Mouse (Mus musculus): ENCODE results near the gene Fbxo28. TPM values are rescaled to one million over a fixed set of nuclear protein-coding genes. Genes with fewer than 3 reads are reported as not detected.
"Not testable (repeated sequence)": the region's sequence is repeated elsewhere in the genome, so short reads cannot be mapped to it uniquely, and the experiment has no call there.

Fbxo28 gene
- total and polyA plus RNA-seq, 3 experiments = 16.3 to 72.5 (median 17.2) TPM

GRCm38 (mm10) chr1:182292291-182292690 is 49.1 kb downstream of the Fbxo28 start:
- H3K27ac ChIP-seq (ENCODE audit: control insufficient read depth, low read depth, low read length) = no peak overlapping the region
- TF ChIP-seq NELFE (IDR thresholded peaks at IDR 0.05; ENCODE audit: low read depth, low read length) (no peak), ELF1 (IDR thresholded peaks at IDR 0.05; ENCODE audit: low read depth, low read length) (no peak), MAFK (IDR thresholded peaks at IDR 0.05; ENCODE audit: borderline replicate concordance, low read depth, low read length) (no peak), USF1 (IDR thresholded peaks at IDR 0.05; ENCODE audit: low read depth, low read length) (no peak), EP300 (IDR thresholded peaks at IDR 0.05; ENCODE audit: low read depth in 1 of 2, low read length in 2 of 2) (no peak), RAD21 (IDR thresholded peaks at IDR 0.05; ENCODE audit: low read depth, low read length) (no peak), RCOR1 (IDR thresholded peaks at IDR 0.05; ENCODE audit: low read depth, low read length) (no peak)
- no peaks in the 10 kb centered on the region for H3K9me3 ChIP-seq (replicated peaks; ENCODE audit: insufficient read depth, low read length)
- H3K36me3 ChIP-seq (ENCODE audit: control insufficient read depth in 1 of 2, insufficient read depth in 2 of 2, low read length in 2 of 2) = no peaks in the 10 kb centered on the region
- no peaks in the 10 kb centered on the region for H3K27me3 ChIP-seq (ENCODE audit: control insufficient read depth in 1 of 2, insufficient read depth in 2 of 2, low read length in 2 of 2)
- DNase-seq (ENCODE audit: low read depth, low spot score) = no peak
- no peaks in the 10 kb centered on the region for H3K79me2 ChIP-seq (ENCODE audit: control insufficient read depth, insufficient read depth, low read length, poor library complexity)
- H3K9ac ChIP-seq (ENCODE audit: control insufficient read depth, low read depth, low read length, poor library complexity, severe bottlenecking) = no peak overlapping the region
- no peaks in the 10 kb centered on the region; a peak in 1 of 4 replicates for H3K4me1 ChIP-seq (ENCODE audit: control insufficient read depth in 1 of 2, insufficient read depth in 2 of 2, low read length in 2 of 2)
- H3K4me3 ChIP-seq (ENCODE audit: control insufficient read depth in 1 of 2, insufficient read depth in 1 of 2, low read depth in 2 of 2, low read length in 2 of 2) = no peak overlapping the region

- peak; percentile 28 for DNase-seq (ENCODE audit: low read depth, low spot score)
- H3K27ac ChIP-seq (ENCODE audit: control insufficient read depth, low read depth, low read length); H3K36me3 ChIP-seq (ENCODE audit: control insufficient read depth in 1 of 2, insufficient read depth in 2 of 2, low read length in 2 of 2); H3K4me3 ChIP-seq (ENCODE audit: control insufficient read depth in 1 of 2, insufficient read depth in 1 of 2, low read depth in 2 of 2, low read length in 2 of 2); H3K79me2 ChIP-seq (ENCODE audit: control insufficient read depth, insufficient read depth, low read length, poor library complexity); H3K27me3 ChIP-seq (ENCODE audit: control insufficient read depth in 1 of 2, insufficient read depth in 2 of 2, low read length in 2 of 2); H3K4me1 ChIP-seq (ENCODE audit: control insufficient read depth in 1 of 2, insufficient read depth in 2 of 2, low read length in 2 of 2); H3K9ac ChIP-seq (ENCODE audit: control insufficient read depth, low read depth, low read length, poor library complexity, severe bottlenecking); H3K9me3 ChIP-seq (replicated peaks; ENCODE audit: insufficient read depth, low read length): not testable (repeated sequence)
Observed at GRCm38 (mm10) chr1:182290741-182291140, 50.7 kb downstream of the Fbxo28 start.

- H3K27ac ChIP-seq (ENCODE audit: control insufficient read depth, low read depth, low read length) = no peak overlapping the region
- no peak overlapping the region for H3K4me3 ChIP-seq (ENCODE audit: control insufficient read depth in 1 of 2, insufficient read depth in 1 of 2, low read depth in 2 of 2, low read length in 2 of 2)
- H3K36me3 ChIP-seq (ENCODE audit: control insufficient read depth in 1 of 2, insufficient read depth in 2 of 2, low read length in 2 of 2) = no peaks in the 10 kb centered on the region
- H3K4me1 ChIP-seq (ENCODE audit: control insufficient read depth in 1 of 2, insufficient read depth in 2 of 2, low read length in 2 of 2) = no peaks in the 10 kb centered on the region; a peak in 1 of 4 replicates
- no peak for DNase-seq (ENCODE audit: low read depth, low spot score)
- no peaks in the 10 kb centered on the region for H3K9me3 ChIP-seq (replicated peaks; ENCODE audit: insufficient read depth, low read length)
- no peaks in the 10 kb centered on the region for H3K27me3 ChIP-seq (ENCODE audit: control insufficient read depth in 1 of 2, insufficient read depth in 2 of 2, low read length in 2 of 2)
- no peak for TF ChIP-seq TCF12 (IDR thresholded peaks at IDR 0.05; ENCODE audit: low read depth, low read length)
- no peak for TF ChIP-seq JUND (IDR thresholded peaks at IDR 0.05; ENCODE audit: low read depth, low read length)
- no peak for TF ChIP-seq USF2 (IDR thresholded peaks at IDR 0.05; ENCODE audit: borderline replicate concordance in 1 of 2, insufficient read depth in 1 of 2, low read depth in 1 of 2, low read length in 2 of 2)
- TF ChIP-seq NELFE (IDR thresholded peaks at IDR 0.05; ENCODE audit: low read depth, low read length) = no peak
- TF ChIP-seq KAT2A (conservative IDR thresholded peaks at IDR 0.05; ENCODE audit: low read depth, low read length) = no peak
- no peak for TF ChIP-seq TBP (IDR thresholded peaks at IDR 0.05; ENCODE audit: low read depth, low read length)
- TF ChIP-seq MEF2A (IDR thresholded peaks at IDR 0.05; ENCODE audit: extremely low read depth, insufficient replicate concordance, low read depth, low read length, poor library complexity, severe bottlenecking) = no peak
- no peak for TF ChIP-seq RAD21 (IDR thresholded peaks at IDR 0.05; ENCODE audit: low read depth, low read length)
- no peak for TF ChIP-seq HCFC1 (IDR thresholded peaks at IDR 0.05; ENCODE audit: low read depth, low read length)
- no peak for TF ChIP-seq ZC3H11A (IDR thresholded peaks at IDR 0.05; ENCODE audit: low read depth, low read length)
- no peak for TF ChIP-seq BHLHE40 (IDR thresholded peaks at IDR 0.05; ENCODE audit: borderline replicate concordance, low read depth, low read length)
- TF ChIP-seq NRF1 (IDR thresholded peaks at IDR 0.05; ENCODE audit: insufficient read depth, low read depth, low read length, poor library complexity, severe bottlenecking) = no peak
- H3K79me2 ChIP-seq (ENCODE audit: control insufficient read depth, insufficient read depth, low read length, poor library complexity) = no peaks in the 10 kb centered on the region
- no peak overlapping the region for H3K9ac ChIP-seq (ENCODE audit: control insufficient read depth, low read depth, low read length, poor library complexity, severe bottlenecking)
Observed at GRCm38 (mm10) chr1:182289781-182290180, 51.6 kb downstream of the Fbxo28 start.

Measured in MEL (cell line).